Mouse (Mus musculus) adrenal gland (tissue): ENCODE data around the gene Shisa7.
"Not testable (repeated sequence)": the region's sequence is repeated elsewhere in the genome, so short reads cannot be mapped to it uniquely, and the experiment has no call there.

ENCODE experiments used
- intact Hi-C: fragments of 180-260 bp; cut with DNase I; formaldehyde crosslinking; loops from one replicate; pipeline ENCODE4 v1.15.1; 2025

Gene Shisa7

GRCm38 (mm10) chr7:4850621-4851314, 6.3 kb upstream of the Shisa7 start:
- intact Hi-C loops: loop anchor here (5.0 kb wide), 1 partner anchor 33 kb away; no protein-coding TSS in a partner anchor

- intact Hi-C loops: no loop called here
These were observed 4.9 kb upstream of the Shisa7 start for GRCm38 (mm10) chr7:4849372-4849771.

- intact Hi-C loops: no loop called here
These were observed 417 bp upstream of the Shisa7 start for GRCm38 (mm10) chr7:4844917-4845309.

- intact Hi-C loops: no loop called here
These were observed 772 bp downstream of the Shisa7 start for GRCm38 (mm10) chr7:4843604-4844244.

- intact Hi-C loops: no loop called here
These were observed 1.8 kb downstream of the Shisa7 start for GRCm38 (mm10) chr7:4842634-4843131.

GRCm38 (mm10) chr7:4842077-4842476, 2.4 kb downstream of the Shisa7 start:
- intact Hi-C loops: no loop called here

GRCm38 (mm10) chr7:4837639-4838038, 6.9 kb downstream of the Shisa7 start:
- intact Hi-C loops: no loop called here

- intact Hi-C loops: no loop called here
These were observed 8.1 kb downstream of the Shisa7 start for GRCm38 (mm10) chr7:4836351-4836792.

GRCm38 (mm10) chr7:4835631-4836327, 8.7 kb downstream of the Shisa7 start:
- intact Hi-C loops: no loop called here

GRCm38 (mm10) chr7:4830476-4830875, 14.0 kb downstream of the Shisa7 start:
- intact Hi-C loops: no loop called here

GRCm38 (mm10) chr7:4825365-4825764, 19.1 kb downstream of the Shisa7 start:
- intact Hi-C loops: no loop called here

- intact Hi-C loops: no loop called here
These were observed 22.2 kb downstream of the Shisa7 start for GRCm38 (mm10) chr7:4822162-4822907.

GRCm38 (mm10) chr7:4821690-4822089, 22.8 kb downstream of the Shisa7 start:
- intact Hi-C loops: no loop called here

- intact Hi-C loops: not testable (repeated sequence)
These were observed 23.6 kb downstream of the Shisa7 start for GRCm38 (mm10) chr7:4820925-4821324.

- intact Hi-C loops: loop anchor here (5.0 kb wide), 1 partner anchor 36 kb away; no protein-coding TSS in a partner anchor
These were observed 27.9 kb downstream of the Shisa7 start for GRCm38 (mm10) chr7:4816559-4816958.

GRCm38 (mm10) chr7:4813105-4813791, 31.2 kb downstream of the Shisa7 start:
- intact Hi-C loops: no loop called here

GRCm38 (mm10) chr7:4812303-4813104, 32.0 kb downstream of the Shisa7 start, which contains the start of gene Ube2s:
Gene Ube2s, minus strand, starts transcription at chr7:4812590.
- intact Hi-C loops: no loop called here

GRCm38 (mm10) chr7:4811842-4812302, 32.6 kb downstream of the Shisa7 start:
- intact Hi-C loops: loop anchor here (2.0 kb wide), 1 partner anchor 127 kb away; no protein-coding TSS in a partner anchor

GRCm38 (mm10) chr7:4811131-4811530, 33.4 kb downstream of the Shisa7 start:
- intact Hi-C loops: loop anchor here (2.0 kb wide), 1 partner anchor 128 kb away; no protein-coding TSS in a partner anchor
